Mouse (Mus musculus): Measurements from ENCODE around the gene Pla2g10. TPM values are rescaled to one million over a fixed set of nuclear protein-coding genes. Genes with fewer than 3 reads are reported as not detected.
A peak's percentile ranks its signal among the peaks of the same experiment; 100 is the strongest.

Gene Pla2g10
- polyA plus RNA-seq, 1 experiment = 0.34 TPM

GRCm38 (mm10) chr16:13669282-13669681 lies 61.5 kb downstream of the Pla2g10 start:
- TF ChIP-seq POLR2A (IDR thresholded peaks at IDR 0.05; ENCODE audit: borderline replicate concordance, extremely low read depth, insufficient read depth, insufficient read length, poor library complexity, severe bottlenecking) = no peak
- TF ChIP-seq CTCF (IDR thresholded peaks at IDR 0.05; ENCODE audit: borderline replicate concordance, extremely low read depth, insufficient read depth, insufficient read length) = no peak
- no peak for DNase-seq (ENCODE audit: low read depth)

- no peak for DNase-seq (ENCODE audit: low read depth)
These were observed 62.2 kb downstream of the Pla2g10 start for GRCm38 (mm10) chr16:13668402-13669108.

GRCm38 (mm10) chr16:13667878-13668343 lies 62.9 kb downstream of the Pla2g10 start, which contains the start of gene Parn:
Parn (minus strand) TSS chr16:13668170.
- DNase-seq (ENCODE audit: low read depth) = peak; percentile 96

More at GRCm38 (mm10) chr16:13668402-13669108, 62.2 kb downstream of the Pla2g10 start:
- TF ChIP-seq POLR2A (IDR thresholded peaks at IDR 0.05; ENCODE audit: borderline replicate concordance, extremely low read depth, insufficient read depth, insufficient read length, poor library complexity, severe bottlenecking) = no peak
- no peak for TF ChIP-seq CTCF (IDR thresholded peaks at IDR 0.05; ENCODE audit: borderline replicate concordance, extremely low read depth, insufficient read depth, insufficient read length)

More at GRCm38 (mm10) chr16:13667878-13668343, 62.9 kb downstream of the Pla2g10 start, which contains the start of gene Parn:
- no peak for TF ChIP-seq CTCF (IDR thresholded peaks at IDR 0.05; ENCODE audit: borderline replicate concordance, extremely low read depth, insufficient read depth, insufficient read length)
- peak; percentile 36; the same call in 1 of the 2 replicates for TF ChIP-seq POLR2A (IDR thresholded peaks at IDR 0.05; ENCODE audit: borderline replicate concordance, extremely low read depth, insufficient read depth, insufficient read length, poor library complexity, severe bottlenecking)

Other genes starting within 250 kb of the Pla2g10 start
- gene Parn, start 62.8 kb downstream of the Pla2g10 start, polyA plus RNA-seq (2012; rRNA removed) = 23.6 and 24.3 TPM in 2 replicates
- 40.1 and 41.5 TPM in 2 replicates for gene Bfar, start 59.1 kb downstream of the Pla2g10 start, polyA plus RNA-seq (2012; rRNA removed)
- gene 3110001I22Rik, start 59.1 kb downstream of the Pla2g10 start, polyA plus RNA-seq (2012; rRNA removed) = 5.4 TPM in 2 replicates
- gene Rrn3, start 49.7 kb upstream of the Pla2g10 start, polyA plus RNA-seq (2012; rRNA removed) = 32.2 and 49.1 TPM in 2 replicates
- 136 and 159 TPM in 2 replicates for gene Ntan1, start 87.9 kb upstream of the Pla2g10 start, polyA plus RNA-seq (2012; rRNA removed)
- 45.8 and 57.9 TPM in 2 replicates for gene Pdxdc1, start 172.1 kb upstream of the Pla2g10 start, polyA plus RNA-seq (2012; rRNA removed)
- 9.6 and 12.6 TPM in 2 replicates for gene Mpv17l, start 172.2 kb upstream of the Pla2g10 start, polyA plus RNA-seq (2012; rRNA removed)